Mouse (Mus musculus) megakaryocyte-erythroid progenitor cell, adult 5-6 weeks (primary cell): ENCODE measurements around the gene Raet1e. TPM values are rescaled to one million over a fixed set of nuclear protein-coding genes. Genes with fewer than 3 reads are reported as not detected.

Experiments used
- total RNA-seq, 2 experiments: library from RNA; stranded (forward) in 1 of 2; stranded (reverse) in 1 of 2; fragments of 200-1000, 215-1000 nt in 1 of 2; fragments of >200 nt in 1 of 2; fragmentation: Nextera tagmentation in 1 of 2; gene quantifications; 2 replicates each; pipeline ENCODE4 v1.2.3; 2014 to 2017

Raet1e gene
- total RNA-seq, 2 experiments from 2014 or later = not detected

Other genes starting within 250 kb of the Raet1e start
- not detected in 2 replicates for gene 4930444G20Rik, start 90.5 kb upstream of the Raet1e start, total RNA-seq (2014; fragmentation: Nextera tagmentation)
- gene 4930444G20Rik, start 90.5 kb upstream of the Raet1e start, total RNA-seq (2017) = not detected in 2 replicates
- gene E030030I06Rik, start 9.3 kb upstream of the Raet1e start, total RNA-seq (2014; fragmentation: Nextera tagmentation) = 1.0 TPM in 1 of 2 replicates, not detected in the other
- gene E030030I06Rik, start 9.3 kb upstream of the Raet1e start, total RNA-seq (2017) = not detected in 2 replicates
- not detected in 2 replicates for gene H60b, start within 50 bp of the Raet1e start, total RNA-seq (2014; fragmentation: Nextera tagmentation)
- gene H60b, start within 50 bp of the Raet1e start, total RNA-seq (2017) = not detected in 2 replicates
- not detected in 2 replicates for gene Raet1d, start 202.0 kb downstream of the Raet1e start, total RNA-seq (2014; fragmentation: Nextera tagmentation)
- gene Raet1d, start 202.0 kb downstream of the Raet1e start, total RNA-seq (2017) = not detected in 2 replicates